Mouse (Mus musculus) thymus, postnatal 25 days (tissue): ENCODE results near the gene Pwwp2a.

ENCODE experiments used
- DNase-seq: peaks from one replicate; pipeline ENCODE4 v3.0.0; 2022

Pwwp2a gene

GRCm38 (mm10) chr11:43681472-43682414 is at the start of gene Pwwp2a:
Pwwp2a (plus strand) TSS chr11:43681998.
- peak; percentile 97 for DNase-seq

DNA sequence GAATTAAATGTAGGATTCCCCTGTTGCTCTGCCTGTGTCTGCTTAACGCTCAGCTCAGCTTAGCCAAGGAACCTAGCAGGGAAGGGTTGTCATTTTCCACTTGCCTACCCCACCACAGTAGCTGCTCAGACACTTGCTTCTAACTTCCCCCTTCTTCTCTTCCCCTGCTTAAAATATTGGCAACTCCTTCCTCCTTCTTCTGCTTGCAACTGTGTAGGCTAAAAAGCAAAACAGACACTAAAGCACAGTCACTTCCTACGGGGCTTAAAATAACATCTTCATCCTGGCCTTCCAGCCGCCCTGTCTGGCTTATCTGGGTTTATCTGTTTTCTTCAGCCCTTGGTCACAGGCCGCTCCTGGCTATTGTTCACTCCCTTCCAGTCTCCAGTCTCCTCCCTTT is 49.2 kb upstream of the Pwwp2a start:
- no peak for DNase-seq

- DNase-seq = no peak
Observed at GRCm38 (mm10) chr11:43633165-43633564, 48.6 kb upstream of the Pwwp2a start.

- no peak for DNase-seq
Observed at GRCm38 (mm10) chr11:43633658-43634401, 48.0 kb upstream of the Pwwp2a start.

DNA sequence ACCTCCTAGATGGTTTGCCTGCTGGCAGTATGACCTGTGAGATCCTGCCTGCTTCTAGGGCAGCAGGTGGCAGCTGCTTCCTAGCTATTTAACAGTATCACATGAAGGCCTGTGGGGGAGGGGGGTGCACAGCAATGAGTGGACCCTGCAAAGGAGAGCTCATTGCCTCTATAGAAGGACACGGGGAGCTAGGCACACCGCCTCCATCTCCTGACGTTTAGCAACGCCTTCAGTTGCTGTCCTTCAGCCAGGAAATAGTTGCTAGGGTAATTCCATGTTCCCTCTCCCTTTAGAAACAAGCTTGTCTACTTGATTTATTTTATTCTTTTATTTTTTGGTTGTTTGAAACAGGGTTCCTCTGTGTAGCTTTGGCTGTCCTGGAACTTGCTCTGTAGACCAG is 45.0 kb upstream of the Pwwp2a start:
- no peak for DNase-seq

GRCm38 (mm10) chr11:43638486-43638885 is 43.3 kb upstream of the Pwwp2a start:
- DNase-seq = no peak

DNA sequence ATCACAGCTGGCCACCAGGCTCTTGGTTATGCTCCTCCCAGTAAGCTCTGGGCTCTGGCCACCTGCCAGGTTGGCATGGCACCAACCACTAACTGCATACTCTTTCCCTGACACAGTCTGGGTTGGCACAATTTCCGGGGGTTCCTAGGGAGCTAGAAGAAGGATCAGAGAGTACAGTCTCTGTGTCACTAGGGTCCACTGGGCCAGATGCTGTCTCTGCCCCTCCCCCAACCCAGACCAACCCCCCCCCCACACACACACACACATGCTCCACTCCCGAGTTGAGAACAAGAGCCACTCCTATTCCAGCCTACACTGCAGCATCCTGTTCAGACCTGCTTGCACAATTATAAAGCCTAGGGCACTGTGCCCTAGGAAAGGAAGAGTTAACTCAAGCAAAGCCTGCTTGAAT is 38.6 kb upstream of the Pwwp2a start:
- no peak for DNase-seq

DNA sequence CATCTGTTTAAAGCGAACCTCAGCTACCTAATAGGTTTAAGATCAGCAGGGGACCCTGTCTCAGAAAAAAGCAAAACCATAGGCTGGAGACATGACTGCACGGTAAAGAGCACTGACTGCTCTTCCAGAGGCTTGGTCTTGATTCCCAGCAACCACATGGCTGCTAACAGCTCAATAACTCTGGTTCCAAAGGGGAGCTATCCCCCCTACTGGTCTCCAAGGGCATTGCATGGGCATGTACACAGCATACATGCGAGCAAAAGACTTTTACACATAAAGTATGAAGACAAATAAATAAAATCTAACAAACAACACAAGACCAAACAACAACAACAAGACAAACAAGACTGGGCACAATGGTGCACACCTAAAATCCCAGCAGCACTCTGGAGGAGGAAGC is 36.5 kb upstream of the Pwwp2a start:
- no peak for DNase-seq

- DNase-seq = no peak
Observed at GRCm38 (mm10) chr11:43653051-43653475, 28.7 kb upstream of the Pwwp2a start.

GRCm38 (mm10) chr11:43656464-43656863 is 25.3 kb upstream of the Pwwp2a start:
- no peak for DNase-seq

DNA sequence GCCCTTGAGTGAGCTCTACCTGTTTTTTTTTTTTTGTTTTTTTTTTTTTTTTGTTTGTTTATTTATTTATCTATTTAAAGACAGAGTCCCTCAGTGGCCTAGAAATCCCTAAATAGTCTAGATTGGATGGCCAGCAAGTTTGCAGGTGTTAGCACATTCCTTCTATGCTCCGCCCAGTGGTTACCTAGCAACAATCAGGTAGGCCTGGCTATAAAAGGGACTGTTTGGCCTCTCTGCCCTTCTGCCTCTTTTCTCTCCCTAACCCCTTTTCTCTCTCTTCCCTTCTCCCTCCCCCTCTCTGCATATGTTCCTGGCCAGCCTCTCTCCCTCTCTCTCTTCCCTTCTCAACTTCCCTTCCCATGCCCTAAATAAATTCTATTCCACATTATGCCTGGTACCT is 23.8 kb upstream of the Pwwp2a start:
- DNase-seq = no peak

GRCm38 (mm10) chr11:43667038-43667745 is 14.6 kb upstream of the Pwwp2a start:
- no peak for DNase-seq

DNA sequence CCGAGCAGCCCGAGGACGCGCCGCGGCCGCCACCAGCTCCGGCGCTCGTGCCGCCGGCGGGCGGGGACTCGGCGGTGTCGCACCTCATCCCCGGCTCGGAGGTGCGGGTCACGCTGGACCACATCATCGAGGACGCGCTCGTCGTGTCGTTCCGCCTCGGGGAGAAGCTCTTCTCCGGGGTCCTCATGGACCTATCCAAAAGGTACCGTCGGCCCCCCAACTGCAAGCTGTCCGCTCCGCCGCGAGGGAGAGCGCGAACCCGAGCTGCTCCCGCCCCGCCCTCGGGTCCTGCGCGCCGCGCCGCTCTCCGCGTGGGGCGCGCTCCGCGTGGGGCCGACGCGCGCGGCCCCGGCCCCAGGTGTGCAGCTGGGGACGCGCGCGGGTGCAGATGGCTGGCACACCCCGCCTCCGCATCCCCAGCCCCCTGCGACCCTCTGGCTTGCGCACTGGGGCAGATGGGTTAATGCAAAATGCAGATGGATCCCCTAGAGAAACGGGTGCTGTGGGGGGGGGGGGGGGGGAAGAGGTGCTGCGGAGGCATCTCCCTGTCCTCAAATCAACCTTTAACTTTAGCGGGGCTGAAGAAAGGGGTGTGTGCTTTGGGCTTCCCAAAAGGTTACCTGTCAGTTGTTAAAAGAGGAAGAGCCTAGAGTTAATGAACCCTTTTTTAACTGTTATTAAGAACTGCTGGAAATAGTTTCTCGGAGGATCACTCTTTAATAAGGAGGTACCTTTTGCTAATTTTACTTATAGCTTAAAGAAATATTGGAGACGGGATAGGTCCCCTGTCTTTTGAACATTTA is 818 bp downstream of the Pwwp2a start:
- peak; percentile 75 for DNase-seq

DNA sequence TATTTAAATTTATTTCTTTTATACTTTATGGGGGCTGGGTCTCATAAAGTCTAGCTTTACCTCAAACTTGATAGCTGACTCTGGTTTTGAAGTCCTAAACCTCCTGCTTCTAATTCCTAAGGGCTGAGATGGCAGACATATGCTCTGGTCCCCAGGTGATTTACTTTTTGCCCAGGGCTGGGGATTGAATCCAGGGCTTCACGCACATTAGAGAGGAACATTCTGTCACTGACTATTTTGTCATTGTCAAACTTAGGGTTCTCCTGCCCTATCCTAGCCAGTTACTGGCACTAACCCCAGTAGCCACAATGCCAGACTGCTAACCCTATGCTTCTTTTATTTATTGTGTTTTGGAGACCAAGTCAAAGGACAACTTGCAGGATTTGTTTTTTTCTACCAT is 7.1 kb downstream of the Pwwp2a start:
- no peak for DNase-seq

GRCm38 (mm10) chr11:43696623-43697022 is 14.8 kb downstream of the Pwwp2a start:
- DNase-seq = no peak

DNA sequence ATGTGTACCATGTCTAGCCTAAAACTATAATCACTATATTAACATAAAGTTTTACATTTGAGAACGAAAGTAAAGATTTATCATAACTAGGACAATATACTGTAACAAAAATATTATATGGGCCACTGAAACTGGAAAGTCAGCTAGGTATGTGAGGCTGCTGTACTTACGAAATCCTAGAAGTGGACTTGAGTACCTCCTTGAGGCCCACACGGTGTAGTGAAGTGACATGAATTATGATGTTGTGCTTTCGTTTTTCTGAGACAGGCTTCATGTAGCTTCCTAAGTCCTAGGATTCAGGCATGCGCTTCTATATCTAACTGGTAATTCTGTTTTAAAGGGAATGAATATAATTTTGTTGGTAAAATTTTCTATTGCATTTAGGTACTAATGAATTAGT is 16.8 kb downstream of the Pwwp2a start:
- no peak for DNase-seq

- DNase-seq = no peak
Observed at GRCm38 (mm10) chr11:43700291-43700690, 18.5 kb downstream of the Pwwp2a start.

- DNase-seq = no peak
Observed at GRCm38 (mm10) chr11:43703552-43703951, 21.8 kb downstream of the Pwwp2a start.

- DNase-seq = no peak
Observed at GRCm38 (mm10) chr11:43705751-43706150, 24.0 kb downstream of the Pwwp2a start.

GRCm38 (mm10) chr11:43708409-43708808 is 26.6 kb downstream of the Pwwp2a start:
- no peak for DNase-seq

DNA sequence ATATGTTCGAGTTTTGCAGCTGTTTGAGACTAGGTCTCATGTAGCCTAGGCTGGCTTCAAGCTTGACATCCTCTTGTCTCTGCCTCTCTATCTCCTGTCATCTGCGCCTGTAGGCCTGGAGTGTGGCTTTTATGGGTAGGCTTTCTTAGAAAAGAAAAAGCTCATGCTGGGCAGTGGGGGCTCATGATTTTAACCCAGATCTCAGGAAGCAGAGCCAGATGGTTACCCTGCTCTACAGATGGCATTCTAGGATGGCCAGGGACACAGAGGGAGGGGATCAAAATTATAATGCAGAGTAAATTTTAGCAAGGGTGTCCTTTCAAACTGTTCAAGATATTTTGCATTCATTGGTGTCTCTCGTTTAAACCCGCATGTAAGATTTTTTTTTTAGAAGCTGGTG is 30.4 kb downstream of the Pwwp2a start:
- no peak for DNase-seq

DNA sequence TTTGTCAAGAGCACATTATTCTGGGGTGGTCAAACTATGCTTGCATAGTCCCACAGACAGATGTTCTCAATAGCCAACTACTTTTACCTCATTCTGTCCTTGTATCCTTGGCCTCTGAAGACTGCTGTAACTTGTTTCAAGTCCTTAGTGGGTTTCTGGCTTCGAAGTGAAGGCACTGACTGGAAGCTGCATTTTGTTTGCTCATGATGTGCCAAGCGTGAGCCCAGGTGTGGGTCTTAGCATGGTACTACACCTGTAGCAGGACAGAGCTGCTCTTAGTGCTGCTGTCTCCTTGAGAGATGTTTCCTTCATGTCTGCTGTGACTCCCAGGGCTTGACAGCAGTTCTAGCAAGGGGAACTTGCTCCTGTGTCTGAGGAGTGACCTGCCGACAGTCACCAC is 41.6 kb downstream of the Pwwp2a start:
- DNase-seq = no peak

GRCm38 (mm10) chr11:43727796-43728195 is 46.0 kb downstream of the Pwwp2a start:
- no peak for DNase-seq
